Mouse (Mus musculus): ENCODE data around the gene Sh2d3c.

Gene Sh2d3c

DNA sequence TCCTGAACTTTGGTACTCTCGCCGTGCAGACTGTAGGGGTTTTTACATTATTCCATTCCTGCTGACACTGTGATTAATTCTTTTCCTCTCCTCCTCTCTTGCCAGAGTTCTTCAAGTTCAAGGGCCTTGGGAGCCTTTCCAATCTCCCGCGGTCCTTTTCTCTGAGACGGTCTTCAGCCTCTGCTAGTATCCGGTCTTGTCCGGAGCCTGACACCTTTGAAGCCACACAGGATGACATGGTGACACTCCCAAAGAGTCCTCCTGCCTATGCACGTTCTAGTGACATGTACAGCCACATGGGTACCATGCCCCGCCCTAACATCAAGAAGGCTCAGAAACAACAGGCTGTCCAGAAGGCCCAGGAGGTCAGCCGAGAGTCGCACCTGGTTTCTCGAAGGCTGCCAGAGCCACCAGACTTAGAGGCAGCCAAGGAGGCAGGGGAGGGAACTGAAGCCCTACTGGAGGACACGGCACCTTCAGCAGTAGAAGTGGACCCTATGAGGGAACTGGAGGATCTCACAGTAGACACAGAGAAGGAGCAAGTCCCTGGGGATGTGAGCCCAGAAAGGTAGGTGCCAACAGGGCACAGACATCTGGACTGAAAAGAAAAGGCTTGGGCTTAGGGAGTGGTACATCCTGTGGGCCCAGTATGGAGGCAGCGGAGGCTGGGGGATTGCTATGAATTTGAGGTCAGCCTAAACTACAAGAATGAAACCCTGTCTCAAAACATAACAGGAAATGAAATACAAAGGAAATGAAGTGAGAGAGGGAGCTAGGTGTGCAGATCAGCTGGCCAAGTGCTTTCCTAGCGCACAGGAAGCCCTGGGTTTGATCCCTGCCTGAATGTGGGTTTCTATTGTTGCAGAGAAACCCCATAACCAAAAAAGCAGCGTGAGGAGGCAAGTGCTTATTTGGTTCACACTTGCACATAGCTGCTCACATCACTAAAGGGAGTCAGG, 4.3 kb downstream of the Sh2d3c start:
- DNase-seq (ENCODE audit: low read depth, low spot score): peak; percentile 67

DNA sequence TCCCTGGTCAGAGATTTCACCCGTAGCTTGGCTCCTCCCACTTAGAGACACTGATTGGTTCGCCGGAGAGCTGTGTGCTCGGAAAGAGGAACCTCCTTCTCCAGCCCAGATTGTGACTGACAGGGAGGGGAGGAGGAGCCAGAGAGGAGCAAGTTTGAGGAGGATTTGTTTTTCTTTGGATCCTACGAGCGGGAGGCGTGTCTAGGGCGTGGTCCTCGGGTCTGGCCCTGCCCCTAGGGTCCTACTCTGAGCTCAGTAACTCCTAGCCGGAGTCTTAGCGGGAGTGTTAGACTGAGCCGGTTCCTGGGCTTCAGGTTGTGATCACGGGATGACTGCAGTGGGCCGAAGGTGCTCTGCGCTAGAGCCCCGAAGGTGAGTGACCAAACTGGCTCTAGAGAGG, 6.6 kb downstream of the Sh2d3c start:
- peak; percentile 74 for DNase-seq (ENCODE audit: low read depth, low spot score)

DNA sequence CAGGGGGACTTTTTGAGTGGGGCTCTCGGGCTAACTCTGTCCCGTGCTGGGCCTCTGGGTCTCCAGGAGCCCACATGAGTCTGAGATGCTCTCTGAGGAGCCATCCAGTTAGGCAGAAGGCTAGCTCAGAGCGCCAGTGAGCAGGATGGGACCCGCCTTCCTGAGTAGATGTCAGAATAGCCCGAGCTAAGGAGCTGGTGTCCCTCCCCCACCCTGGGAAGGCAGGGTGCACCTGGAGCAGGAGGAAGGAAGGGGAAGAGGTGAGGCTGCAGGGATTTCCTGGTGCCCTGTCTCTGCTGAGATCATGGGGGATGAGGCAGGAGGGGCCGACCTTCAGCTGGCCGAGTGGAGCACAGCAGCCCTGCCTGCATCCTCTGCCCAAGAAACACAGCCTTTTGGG, 7.6 kb downstream of the Sh2d3c start:
- no peak for DNase-seq (ENCODE audit: low read depth, low spot score)

DNA sequence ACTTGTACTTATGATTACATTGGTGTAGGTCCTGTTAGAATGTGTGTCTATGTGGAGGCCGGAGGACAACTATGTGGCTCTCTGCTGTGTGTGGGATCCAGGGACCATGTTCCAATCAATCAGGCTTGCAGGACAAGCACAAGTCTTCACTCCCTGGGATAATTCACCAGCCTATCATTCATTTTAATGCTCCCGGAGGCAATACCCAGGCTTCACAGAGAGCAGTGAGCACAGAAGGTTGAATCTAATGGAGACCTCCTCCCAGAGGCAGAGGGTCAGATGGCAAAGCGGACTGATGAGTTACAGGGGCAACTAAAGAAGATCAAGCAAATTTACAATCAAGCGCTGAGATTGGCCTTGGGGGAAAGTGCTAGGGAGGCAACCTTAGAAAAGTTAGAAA, 8.7 kb downstream of the Sh2d3c start:
- DNase-seq (ENCODE audit: low read depth, low spot score): no peak

DNA sequence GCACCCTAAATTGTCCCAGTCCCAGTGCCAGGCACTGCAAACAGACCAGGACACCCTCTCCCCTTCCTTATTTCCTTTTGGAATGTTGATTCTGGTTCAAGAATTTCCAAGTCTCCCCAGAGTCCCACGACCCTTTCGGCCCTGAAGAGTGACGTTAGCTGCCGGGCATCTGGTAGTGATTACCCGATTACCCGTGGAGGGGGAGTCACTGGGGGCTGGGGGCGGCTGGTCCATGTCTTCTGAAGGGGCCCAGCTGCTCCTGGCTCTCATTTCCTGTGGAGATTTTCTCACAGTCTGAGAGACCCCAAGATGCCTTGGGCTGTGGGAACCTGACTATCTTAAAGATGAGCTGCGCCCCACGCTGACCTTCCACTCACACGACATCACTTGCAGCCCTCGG, 10.0 kb downstream of the Sh2d3c start:
- DNase-seq (ENCODE audit: low read depth, low spot score): no peak

DNA sequence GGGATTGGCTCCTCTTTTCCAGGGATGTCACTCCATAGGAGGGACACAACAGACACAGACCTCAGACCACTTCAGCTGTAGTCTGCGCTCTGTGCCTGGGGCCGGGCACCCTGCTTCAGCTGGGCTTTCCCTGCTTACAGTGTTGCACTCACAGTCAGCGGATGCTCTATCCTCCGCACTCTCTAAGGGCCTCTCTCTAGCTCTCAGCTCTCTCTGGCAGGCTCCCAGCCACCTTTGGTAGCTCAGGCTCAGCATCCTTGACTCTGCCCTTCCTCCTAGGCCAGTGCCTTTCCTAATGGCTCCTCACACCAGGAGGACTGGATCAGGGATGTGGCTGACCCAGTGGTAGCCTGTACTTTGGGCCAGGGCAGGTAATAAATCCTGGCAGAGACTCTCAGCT, 11.1 kb downstream of the Sh2d3c start:
- no peak for DNase-seq (ENCODE audit: low read depth, low spot score)

DNA sequence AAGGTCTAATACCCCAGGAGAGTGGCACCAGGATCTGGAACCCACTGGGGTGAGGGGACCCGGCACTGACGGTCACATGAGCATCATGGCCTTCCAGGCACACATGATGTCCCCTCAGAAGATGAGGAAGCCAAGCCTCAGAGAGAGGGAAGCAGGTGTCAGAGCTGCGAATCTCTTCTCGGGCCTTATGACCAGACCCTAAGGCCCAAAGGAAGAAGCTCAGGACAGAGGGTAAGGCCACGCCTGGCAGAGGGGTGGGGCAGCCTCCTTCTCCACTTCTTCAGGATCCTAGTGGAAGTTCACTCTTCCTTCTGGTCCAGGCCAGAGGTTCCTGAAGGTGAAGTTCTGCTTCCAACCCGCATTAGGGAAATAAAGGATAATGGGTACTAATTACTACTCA, 11.8 kb downstream of the Sh2d3c start:
- DNase-seq (ENCODE audit: low read depth, low spot score): no peak

DNA sequence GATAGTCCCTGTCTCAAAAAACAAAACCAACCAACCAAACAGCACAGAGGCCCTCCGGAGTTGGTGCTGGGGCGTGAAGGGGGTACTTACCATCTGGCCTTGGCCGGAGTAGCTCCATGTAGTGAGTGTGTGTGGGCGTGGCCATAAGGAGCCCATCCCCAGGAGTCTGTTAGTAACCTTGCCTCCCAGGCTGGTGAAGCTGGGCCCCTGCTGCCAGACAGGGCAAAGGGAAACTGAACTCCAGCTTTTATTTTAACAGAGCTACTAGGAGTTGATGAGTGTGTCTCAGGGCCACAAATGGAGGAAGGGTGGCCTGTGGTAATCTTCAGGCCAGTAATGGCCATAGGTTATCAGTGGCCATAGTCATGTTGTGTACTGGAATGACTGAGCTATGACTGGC, 13.6 kb downstream of the Sh2d3c start:
- DNase-seq (ENCODE audit: low read depth, low spot score): no peak

DNA sequence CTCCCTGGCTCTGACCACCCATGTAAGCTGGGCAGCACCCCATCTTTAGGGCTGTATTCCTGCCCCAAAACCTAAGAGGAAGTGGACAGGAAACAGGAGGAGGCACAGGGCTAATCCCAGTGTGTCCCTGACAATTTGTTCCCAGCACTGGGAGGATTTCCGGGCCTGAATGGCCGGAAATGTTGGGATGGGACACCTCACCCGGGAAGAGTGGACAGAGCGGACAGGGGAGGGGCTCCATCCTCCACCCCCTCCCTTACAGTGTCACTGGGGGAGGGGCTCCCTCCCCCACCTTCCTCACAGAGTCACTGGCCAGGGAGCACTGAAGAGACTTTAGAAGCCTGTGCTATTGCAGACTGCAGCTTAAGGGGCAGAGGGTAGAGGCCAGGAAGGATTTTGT, 14.1 kb downstream of the Sh2d3c start:
- DNase-seq (ENCODE audit: low read depth, low spot score): no peak

DNA sequence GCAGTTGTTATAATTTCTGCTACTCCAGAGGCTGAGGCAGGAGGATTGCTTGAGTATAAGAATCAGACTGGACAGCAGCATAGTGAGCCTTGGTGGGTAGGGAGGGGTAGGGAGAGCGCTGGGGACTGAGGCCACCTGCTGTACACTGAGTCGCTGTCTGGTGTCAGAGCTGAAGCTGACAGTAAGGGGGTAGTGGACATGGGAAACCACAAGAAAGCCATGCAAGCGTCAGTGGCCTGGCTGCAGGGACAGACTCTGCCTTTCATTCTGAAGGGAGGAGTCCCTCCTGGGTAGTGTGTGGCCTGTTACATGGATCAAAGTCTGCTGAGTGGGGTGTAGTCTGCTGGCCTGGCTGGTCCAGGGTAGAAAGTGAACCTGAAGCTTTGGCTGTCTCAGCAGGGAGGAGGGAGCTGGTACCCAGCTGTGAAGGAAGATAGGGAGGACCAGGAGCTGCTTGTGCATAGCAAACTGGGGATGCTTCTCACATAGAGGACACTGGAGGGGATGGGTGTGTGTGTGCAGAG, 15.5 kb downstream of the Sh2d3c start:
- no peak for DNase-seq (ENCODE audit: low read depth, low spot score)

DNA sequence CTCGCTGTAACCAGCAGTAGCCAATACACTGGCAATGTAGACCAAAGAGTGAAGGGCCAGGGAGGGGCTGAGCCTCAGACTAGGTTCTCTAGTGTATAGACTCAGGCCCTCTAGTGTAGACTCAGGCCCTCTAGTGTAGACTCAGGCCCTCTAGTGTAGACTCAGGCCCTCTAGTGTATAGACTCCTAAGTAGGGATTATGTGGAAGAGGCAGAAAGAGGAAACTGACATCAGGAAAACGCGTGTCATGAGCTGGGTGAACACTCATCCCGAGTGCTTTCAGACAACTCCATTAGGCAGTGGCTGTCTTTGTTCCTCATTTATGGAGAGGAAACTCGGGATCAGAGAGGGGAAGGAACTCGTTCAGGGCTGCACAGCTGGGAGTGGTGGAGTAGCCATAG, 16.2 kb downstream of the Sh2d3c start:
- DNase-seq (ENCODE audit: low read depth, low spot score): no peak

DNA sequence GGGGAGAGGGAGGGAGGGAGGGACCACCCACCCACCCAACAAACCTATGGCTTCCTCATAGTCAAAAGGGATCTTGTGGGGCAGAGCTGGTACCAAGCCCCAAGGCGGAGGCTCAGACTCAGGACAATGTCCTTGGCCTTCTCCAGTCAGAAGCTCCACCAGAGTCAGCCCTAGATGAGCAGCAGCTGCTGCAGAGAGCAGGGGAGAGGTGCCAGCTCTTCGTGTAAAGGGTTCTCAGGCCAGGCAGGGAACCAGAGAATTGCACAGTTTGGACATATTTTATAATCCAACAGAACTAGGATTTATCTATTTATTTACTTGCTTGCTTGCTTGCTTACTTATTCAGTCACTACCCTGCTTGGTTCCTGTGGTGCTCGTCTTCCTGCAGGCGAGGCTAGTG, 18.5 kb downstream of the Sh2d3c start:
- no peak for DNase-seq (ENCODE audit: low read depth, low spot score)

DNA sequence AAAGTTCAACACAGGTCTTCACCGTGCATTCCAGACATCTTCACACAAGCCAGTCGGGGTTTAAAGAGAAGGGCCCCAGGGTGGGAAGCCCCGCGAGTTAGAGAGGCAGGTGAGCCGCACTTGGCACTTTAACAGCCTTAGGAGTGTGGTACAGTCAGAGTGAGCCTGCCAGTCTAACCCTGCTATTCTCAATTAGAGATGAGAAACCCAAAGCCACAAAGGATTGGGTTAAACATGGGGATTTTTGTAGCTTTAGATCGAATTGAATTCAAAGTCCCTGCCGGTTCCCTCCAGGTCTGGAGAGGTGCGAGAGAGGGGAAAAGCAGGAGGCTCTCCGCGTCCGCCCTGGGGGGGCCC, 20.0 kb downstream of the Sh2d3c start, which contains the start of gene 6330409D20Rik:
Gene 6330409D20Rik (minus strand): TSS at position 101 of the 357 bp plus-strand sequence.
- DNase-seq (ENCODE audit: low read depth, low spot score): no peak

DNA sequence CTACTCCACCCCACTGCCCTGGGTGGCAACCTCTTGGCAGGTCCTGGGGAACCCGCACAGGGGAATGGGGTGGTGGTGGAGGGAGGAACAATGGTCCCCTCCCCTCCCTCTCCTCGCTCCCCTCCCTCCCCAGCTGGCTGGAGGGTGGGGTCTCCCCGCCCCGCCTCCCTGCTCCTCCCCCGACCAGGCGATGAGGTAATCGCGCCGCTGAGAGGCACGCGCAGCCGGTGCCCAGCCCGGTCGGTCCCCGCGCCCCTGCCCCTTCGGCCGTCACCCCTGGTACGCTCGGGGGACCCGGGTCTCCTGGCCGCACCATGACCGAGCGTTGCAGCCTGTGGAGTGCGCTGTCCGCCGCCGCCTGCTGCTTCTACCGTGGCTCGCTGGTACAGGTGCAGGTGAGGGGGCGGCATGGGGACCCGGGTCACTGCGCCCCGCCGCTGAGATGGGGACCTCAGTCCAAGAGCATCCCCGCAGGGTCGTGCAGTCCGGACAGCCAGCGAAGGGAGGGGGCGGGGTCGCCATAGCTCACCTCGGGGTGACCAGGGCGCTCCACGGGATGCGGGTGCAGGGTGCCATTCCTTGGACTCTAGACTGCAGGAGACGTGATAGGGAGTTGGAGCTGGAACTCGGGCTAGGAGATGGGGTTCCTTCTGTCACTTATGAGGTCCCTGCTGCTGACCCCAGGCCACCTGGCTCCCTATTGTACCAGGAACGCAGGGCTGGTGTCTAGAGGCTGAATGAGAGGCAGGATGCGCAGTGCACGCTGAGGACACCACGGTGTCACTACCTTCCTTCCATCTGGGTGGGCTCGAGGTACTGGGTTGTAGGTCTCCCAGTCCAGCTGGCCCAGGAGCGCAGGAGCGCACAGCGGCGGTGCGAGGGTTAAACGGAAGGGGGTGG, 20.7 kb downstream of the Sh2d3c start:
- no peak for DNase-seq (ENCODE audit: low read depth, low spot score)

DNA sequence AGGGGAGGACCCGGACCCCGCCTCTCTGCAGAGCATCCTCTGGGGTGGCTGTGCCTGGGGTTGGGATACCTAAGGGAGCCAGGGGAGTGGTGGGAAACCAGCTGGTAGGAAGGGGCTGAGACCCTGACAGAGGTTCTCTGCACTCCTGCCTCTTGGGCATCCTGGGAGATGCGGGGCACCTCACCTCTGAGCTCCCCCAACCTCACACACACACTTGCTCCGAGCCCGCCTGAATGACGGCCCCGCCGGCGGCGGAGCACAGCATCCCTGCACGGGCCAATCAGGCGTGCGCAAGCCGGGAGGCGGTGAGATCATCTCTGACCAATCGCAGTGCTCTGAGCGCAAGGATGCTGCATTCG, 21.3 kb downstream of the Sh2d3c start:
- DNase-seq (ENCODE audit: low read depth, low spot score): no peak

DNA sequence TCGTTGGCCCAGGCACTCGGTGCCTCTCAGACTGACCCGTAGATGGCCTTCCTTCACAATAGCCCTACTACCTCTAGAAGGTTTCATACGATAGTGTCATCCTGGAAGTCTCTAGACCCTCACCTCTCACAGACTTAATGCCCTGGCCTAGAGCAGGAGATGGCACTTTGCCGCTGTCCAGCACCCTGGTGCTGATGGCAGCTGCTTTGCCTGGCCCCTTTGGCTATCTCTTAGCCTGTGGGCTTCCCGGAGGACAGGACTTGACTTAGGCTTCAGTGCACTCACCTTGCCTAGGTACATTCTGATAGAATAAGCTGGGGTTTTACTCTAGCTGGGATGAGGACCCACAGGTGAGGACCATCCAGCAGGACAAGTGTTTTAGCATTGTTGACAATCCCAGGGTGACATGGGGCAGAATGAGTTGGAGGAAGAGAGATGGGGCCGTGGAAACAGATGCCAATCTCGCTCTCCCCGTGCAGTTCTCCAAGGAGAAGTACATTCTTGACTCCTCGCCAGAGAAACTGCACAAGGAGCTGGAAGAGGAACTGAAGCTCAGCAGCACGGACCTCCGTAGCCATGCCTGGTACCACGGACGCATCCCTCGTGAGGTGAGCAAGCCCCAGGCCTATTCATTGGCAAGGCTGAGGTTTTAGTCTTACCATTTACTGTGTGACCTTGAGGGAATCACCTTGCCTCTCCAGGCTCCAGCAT, 23.6 kb downstream of the Sh2d3c start:
- DNase-seq (ENCODE audit: low read depth, low spot score): no peak

DNA sequence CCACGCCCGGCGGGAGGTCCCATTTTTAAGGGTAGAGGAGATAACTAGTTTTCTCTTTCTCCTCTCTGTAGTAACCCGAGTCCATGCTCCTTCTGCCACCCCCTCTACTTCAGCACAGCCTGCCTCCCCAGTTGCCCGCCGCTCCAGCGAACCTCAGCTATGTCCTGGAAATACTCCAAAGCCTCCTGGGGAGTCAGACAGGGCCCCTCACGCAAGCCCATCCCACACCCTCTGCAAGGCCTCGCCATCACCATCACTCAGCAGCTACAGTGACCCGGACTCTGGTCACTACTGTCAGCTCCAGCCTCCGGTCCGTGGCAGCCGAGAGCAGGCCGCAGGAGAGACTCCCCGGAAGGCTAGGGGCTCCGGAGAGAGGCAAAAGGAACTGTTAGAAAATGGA, 28.2 kb downstream of the Sh2d3c start:
- no peak for DNase-seq (ENCODE audit: low read depth, low spot score)

DNA sequence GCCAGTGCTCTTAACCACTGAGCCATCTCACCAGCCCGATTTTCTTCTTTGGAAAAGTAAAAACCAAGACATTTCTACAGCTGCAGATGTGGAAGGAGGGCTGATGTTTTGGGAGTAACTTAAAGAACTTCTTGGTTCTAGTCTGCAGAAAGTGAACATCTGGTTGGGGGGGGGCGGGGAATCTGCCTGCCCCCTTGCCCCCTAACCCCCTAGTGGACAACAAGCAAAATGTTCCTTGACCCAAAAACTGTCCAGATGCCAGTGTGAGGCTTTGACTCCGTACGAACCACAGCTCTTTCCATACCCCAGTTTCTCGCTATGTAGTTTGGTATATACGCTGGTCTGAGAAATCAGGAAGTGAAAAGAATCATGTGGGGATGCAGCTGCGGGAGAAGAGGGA, 29.3 kb downstream of the Sh2d3c start:
- no peak for DNase-seq (ENCODE audit: low read depth, low spot score)

DNA sequence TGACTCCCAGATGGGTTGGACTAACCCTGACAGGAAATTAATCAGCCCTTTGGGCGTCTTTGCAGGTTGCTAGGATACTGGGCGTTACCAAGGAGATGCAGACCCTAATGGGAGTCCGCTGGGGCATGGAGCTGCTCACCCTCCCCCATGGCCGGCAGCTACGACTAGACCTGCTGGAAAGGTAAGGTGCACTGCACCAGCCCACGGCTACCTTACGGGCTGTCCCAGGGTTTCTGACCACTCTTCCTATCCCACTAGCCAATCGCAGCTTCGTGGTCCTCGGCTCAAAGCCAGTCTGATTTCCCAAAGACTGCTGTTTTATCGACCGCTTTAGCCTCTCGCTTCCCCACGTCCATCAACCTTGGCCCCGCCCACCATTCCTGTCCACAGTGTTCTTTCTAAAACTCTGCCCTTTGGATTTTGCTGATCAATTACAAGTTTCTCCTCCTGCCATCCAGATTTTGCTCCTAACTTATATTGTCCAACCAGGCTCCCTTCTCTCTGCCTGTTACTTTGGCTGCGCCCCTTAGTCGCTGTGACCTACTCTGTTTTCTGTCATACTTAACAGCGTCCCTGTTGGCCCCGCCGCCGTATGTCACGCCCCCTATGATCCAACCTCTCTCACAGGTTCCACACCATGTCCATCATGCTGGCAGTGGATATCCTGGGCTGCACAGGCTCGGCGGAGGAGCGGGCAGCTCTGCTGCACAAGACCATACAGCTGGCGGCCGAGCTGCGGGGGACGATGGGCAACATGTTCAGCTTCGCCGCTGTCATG, 30.2 kb downstream of the Sh2d3c start:
- no peak for DNase-seq (ENCODE audit: low read depth, low spot score)

DNA sequence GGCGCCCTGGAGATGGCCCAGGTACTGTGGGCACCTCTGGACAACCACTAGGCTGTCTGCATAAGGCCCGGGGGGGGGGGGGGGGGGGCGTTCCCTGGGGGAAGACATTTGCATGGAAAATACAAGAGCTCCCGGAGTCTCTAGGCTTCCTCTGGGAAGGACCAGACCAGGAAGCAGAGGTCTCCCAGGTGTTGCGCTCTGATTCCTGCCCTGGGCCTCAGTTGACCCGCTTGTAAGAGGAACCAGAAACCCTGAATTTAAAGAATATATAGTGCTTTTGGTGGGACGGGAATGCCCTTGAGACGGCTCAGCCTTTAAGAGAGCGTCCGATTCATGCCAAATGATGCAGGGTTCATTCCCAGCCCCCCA, 30.8 kb downstream of the Sh2d3c start:
- no peak for DNase-seq (ENCODE audit: low read depth, low spot score)

DNA sequence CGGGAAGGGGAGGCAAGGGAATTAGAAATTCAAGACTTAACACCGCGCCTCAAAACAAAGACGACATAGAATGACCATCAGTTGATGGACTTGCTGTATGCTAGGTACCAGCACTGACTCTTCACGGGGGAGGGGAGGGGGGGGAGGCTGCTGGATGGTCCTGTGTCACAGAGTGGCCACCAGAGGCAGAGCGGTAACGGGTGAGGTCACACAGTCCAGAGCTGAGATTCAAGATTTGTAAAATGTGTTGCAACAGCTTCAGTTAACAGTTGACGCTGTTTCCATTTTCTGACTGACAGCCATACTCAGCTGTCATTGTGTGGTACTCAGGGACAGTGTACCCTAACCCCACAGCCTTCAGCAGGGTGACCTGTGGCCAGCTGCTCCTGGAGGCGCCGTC, 31.3 kb downstream of the Sh2d3c start:
- no peak for DNase-seq (ENCODE audit: low read depth, low spot score)
